Mouse (Mus musculus) G1E (cell line): ENCODE results near the gene Me1.

Experiments
- CTCF ChIP-seq: IDR thresholded peaks from 2 replicates; pipeline ENCODE4 v1.5.1; 2012; ENCODE audit warnings: low read depth, low read length, inconsistent platforms, mixed read lengths
- GATA1 ChIP-seq: IDR thresholded peaks from 2 replicates; pipeline ENCODE4 v1.6.1; 2012; ENCODE audit warnings: borderline replicate concordance, low read length, inconsistent platforms, mixed read lengths
- GATA2 ChIP-seq: IDR thresholded peaks from 2 replicates; pipeline ENCODE4 v1.6.1; 2012; ENCODE audit warnings: low read depth, low read length, inconsistent platforms, borderline replicate concordance
- POLR2AphosphoS5 ChIP-seq: IDR thresholded peaks from 2 replicates; pipeline ENCODE4 v1.6.1; 2012; ENCODE audit warnings: low read depth, low read length, inconsistent platforms; ENCODE audit not compliant: insufficient replicate concordance

DNA sequence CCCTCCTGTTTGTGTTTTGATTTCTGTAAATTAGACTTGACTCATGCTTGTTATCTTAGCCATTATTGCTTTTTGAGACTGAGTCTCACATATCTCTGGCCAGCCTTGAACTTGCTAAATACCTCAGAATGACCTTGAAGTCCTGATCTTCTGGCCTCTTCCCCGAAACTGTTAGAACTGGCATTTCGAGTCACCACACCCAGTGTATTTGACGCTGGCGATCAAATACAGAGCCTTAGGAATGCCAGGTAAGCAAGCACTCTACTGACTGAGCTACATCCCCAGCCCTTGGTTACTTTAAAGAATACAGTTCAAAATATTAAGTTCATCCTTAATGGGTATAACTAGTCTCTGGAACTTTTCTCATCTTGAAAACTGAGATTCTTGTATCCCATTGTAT, 29.3 kb upstream of the Me1 start:
- TF ChIP-seq GATA1, result no peak
- no peak for TF ChIP-seq CTCF
- TF ChIP-seq POLR2AphosphoS5, result no peak
- no peak for TF ChIP-seq GATA2
